Mouse (Mus musculus) lung, adult 2 months (tissue): ENCODE measurements around the gene Nmi.

Experiments
- CTCF ChIP-seq: fragments of 200-500 bp; IDR thresholded peaks from 2 replicates; pipeline ENCODE4 v1.5.1; 2011; ENCODE audit warnings: mild to moderate bottlenecking, low read length, control low read depth; ENCODE audit not compliant: insufficient read depth
- POLR2A ChIP-seq: fragments of 200-500 bp; IDR thresholded peaks from 2 replicates; pipeline ENCODE4 v1.6.1; 2011; ENCODE audit warnings: low read depth, mild to moderate bottlenecking, control low read depth, low read length, borderline replicate concordance; ENCODE audit errors: extremely low read depth

DNA sequence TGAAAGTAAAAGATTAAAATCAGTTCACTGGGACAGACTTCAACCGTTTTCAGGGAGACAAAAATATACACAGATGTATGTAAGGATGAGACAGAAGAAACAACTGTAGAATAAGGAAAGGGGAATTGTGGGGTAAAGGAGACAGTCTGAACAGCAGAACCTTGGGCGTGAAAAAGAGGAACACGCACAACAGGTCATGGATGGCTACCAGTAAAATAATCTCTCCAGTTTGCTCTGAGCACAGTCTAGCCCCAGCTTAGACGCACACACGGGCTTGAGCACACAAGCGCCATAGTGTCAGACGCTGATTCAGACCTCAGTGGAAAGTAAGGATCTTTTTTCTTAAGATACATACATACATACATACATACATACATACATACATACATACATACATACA lies 42.1 kb downstream of the Nmi start:
- TF ChIP-seq CTCF (no peak), POLR2A (no peak)
